Mouse (Mus musculus) heart, adult 2 months (tissue): ENCODE data around the gene Zfp992.

Source experiments
- CTCF ChIP-seq: fragments of 200-600 bp; IDR thresholded peaks from 2 replicates; pipeline ENCODE4 v1.8.1; 2022; ENCODE audit warnings: antibody characterized with exemption, mild to moderate bottlenecking, moderate library complexity
- EP300 ChIP-seq: fragments of 200-500 bp; IDR thresholded peaks from 2 replicates; pipeline ENCODE4 v1.6.1; 2011; ENCODE audit warnings: low read depth, low read length, control low read depth; ENCODE audit not compliant: insufficient read depth
- POLR2A ChIP-seq: fragments of 200-500 bp; IDR thresholded peaks from 2 replicates; pipeline ENCODE4 v1.6.1; 2011; ENCODE audit warnings: mild to moderate bottlenecking, low read depth, low read length, control low read depth; ENCODE audit not compliant: insufficient read depth

DNA sequence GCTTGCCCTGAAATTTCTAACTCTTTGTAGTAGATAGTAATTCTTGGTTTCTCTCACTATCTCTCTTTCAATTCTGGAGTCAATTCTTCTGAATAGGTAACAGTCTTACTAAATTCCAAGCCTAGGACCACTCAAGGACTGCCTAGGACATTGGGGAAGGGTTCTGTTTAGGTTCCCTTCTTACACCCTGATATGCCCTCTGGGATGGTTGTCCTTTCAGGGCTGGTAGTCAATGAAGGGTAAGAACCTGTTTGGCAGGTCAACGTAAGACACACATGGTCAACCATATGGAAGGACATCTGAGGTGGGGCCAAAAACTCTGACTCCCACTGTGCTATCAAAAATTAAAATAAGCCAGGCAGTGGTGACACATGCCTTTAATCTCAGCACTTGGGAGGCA, 44.0 kb downstream of the Zfp992 start:
- TF ChIP-seq EP300 (no peak), POLR2A (no peak), CTCF (no peak)
